Mouse (Mus musculus): ENCODE measurements around the gene Vmo1.

Vmo1 gene

DNA sequence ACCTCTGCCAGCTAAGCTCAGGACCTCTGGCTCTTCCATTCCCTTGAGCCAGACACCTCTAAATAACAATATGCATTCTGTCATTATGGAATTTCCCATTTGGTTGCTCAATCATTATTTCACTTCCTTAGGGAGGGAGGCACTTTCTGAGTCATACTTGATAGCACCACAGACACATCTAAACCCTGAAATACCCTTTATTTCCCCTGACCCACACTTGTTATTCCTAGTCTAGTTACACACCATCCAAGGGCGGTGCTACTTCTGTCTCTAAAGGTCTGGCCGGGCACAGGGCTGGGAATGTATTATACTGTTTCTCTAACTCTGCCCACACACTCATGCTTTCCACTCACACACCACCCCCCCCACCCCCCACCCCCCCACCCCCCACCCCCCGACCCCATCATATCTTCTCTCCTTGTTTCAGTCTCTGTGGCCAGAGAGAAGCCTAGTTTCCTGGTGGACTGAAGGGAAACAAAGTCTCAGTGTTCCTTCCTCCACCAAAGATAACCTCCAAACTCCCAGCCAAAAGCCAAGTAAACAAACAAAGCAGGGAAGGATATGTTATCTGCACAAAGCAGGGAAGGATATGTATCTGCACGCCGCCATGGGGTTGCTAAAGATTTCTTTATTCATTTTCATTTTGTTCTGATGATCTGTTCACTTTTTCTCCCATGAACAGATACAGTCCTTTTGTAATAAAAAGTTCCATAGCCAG is 46.4 kb downstream of the Vmo1 start:
- no peak for DNase-seq

- DNase-seq, result peak; percentile 25 to 29
Observed at GRCm38 (mm10) chr11:70465824-70466223, 48.6 kb downstream of the Vmo1 start.

- no peak for DNase-seq
Observed at GRCm38 (mm10) chr11:70465211-70465610, 49.2 kb downstream of the Vmo1 start.

- DNase-seq, result no peak
Observed at GRCm38 (mm10) chr11:70463970-70464369, 50.4 kb downstream of the Vmo1 start.

Measured in cerebellum, postnatal 36 days (tissue).